In the genomic region with DNA sequence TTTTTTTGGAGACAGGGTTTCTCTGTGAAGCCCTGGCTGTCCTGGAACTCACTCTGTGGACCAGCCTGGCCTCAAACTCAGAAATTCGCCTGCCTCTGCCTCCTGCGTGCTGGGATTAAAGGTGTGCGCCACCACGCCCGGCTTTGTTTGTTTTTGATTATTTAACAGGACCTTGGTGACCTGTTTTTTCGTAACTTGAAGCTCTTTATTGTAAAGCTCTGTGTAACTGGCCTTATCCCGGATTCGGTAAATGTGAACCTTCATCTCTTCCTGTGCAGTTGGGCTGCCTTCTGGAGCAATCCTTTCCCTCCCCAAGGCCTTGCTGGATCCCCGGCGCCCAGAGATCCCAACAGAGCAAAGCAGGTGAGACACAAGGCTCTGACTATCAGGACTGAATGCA, we compare ENCODE assay signal across 30 mouse cellular contexts. TPM values are rescaled to one million over a fixed set of nuclear protein-coding genes. Genes with fewer than 3 reads are reported as not detected.
DNase-seq lines count a peak whose midpoint lies in the region; ATAC-seq and TF ChIP-seq lines count a peak whose summit lies in the region.
"Had no signal": no experiment of that assay in that cellular context is flagged by ENCODE, and none has a peak within 500 bp of the region (broad histone marks: within the 10 kb centered on the region; RNA-seq: fewer than 3 reads in every experiment).

No protein-coding gene starts in this region.

- intact Hi-C loops in left cerebral cortex, postnatal 36 days (cut with DNase I), result no loop called here

- 92% methylated on average over 10 of the region's 10 CpGs for WGBS in liver, embryonic 11.5 days
- WGBS in liver, embryonic 12.5 days (ENCODE audit: insufficient replicate concordance), result 87% methylated on average over 10 of the region's 10 CpGs
- 79% methylated on average over 10 of the region's 10 CpGs for WGBS in liver, embryonic 14.5 days (ENCODE audit: insufficient replicate concordance)
- WGBS in liver, postnatal 0 days (ENCODE audit: insufficient replicate concordance), result 69% methylated on average over 10 of the region's 10 CpGs
- WGBS in heart, embryonic 11.5 days (ENCODE audit: insufficient replicate concordance), result 90% methylated on average over 10 of the region's 10 CpGs

- H3K4me2 ChIP-seq in liver, embryonic 11.5 days, result no peak overlapping the region
- H3K4me2 ChIP-seq in liver, embryonic 12.5 days, result no peak overlapping the region
- H3K4me2 ChIP-seq in liver, embryonic 14.5 days (ENCODE audit: low read depth), result no peak overlapping the region
- H3K4me2 ChIP-seq in liver, postnatal 0 days (ENCODE audit: low read depth, low read length), result no peak overlapping the region
- no peak overlapping the region for H3K4me2 ChIP-seq in heart, embryonic 11.5 days
- H3K4me2 ChIP-seq: embryonic facial prominence, embryonic 12.5 days; embryonic facial prominence, embryonic 15.5 days; heart, embryonic 12.5 days; heart, embryonic 15.5 days; hindbrain, embryonic 13.5 days had no signal

- H3K9me3 ChIP-seq in liver, embryonic 11.5 days (ENCODE audit: control insufficient read depth, low read length), result no peaks in the 10 kb centered on the region
- H3K9me3 ChIP-seq in liver, embryonic 12.5 days (replicated peaks), result no peaks in the 10 kb centered on the region
- no peaks in the 10 kb centered on the region for H3K9me3 ChIP-seq in liver, embryonic 14.5 days (ENCODE audit: control insufficient read depth, low read length)
- no peaks in the 10 kb centered on the region for H3K9me3 ChIP-seq in liver, postnatal 0 days (ENCODE audit: low read length)
- H3K9me3 ChIP-seq in heart, embryonic 11.5 days (replicated peaks; ENCODE audit: control insufficient read depth, low read length), result no peaks in the 10 kb centered on the region
- H3K9me3 ChIP-seq: embryonic facial prominence, embryonic 12.5 days; embryonic facial prominence, embryonic 15.5 days; heart, embryonic 12.5 days; heart, embryonic 15.5 days; hindbrain, embryonic 10.5 days; hindbrain, embryonic 13.5 days had no signal

- TF ChIP-seq EP300 in liver, embryonic 14.5 days (IDR thresholded peaks at IDR 0.05; ENCODE audit: low read depth), result no peak
- TF ChIP-seq EP300 in liver, postnatal 0 days (IDR thresholded peaks at IDR 0.05; ENCODE audit: low read depth), result no peak

- no peak for TF ChIP-seq CTCF in liver, embryonic 14.5 days (IDR thresholded peaks at IDR 0.05; ENCODE audit: low read depth)
- TF ChIP-seq CTCF in liver, postnatal 0 days (IDR thresholded peaks at IDR 0.05; ENCODE audit: low read depth), result no peak

- no peaks in the 10 kb centered on the region for H3K27me3 ChIP-seq in liver, embryonic 11.5 days (replicated peaks; ENCODE audit: control insufficient read depth, insufficient read depth, low read length)
- H3K27me3 ChIP-seq in liver, embryonic 12.5 days (replicated peaks), result no peaks in the 10 kb centered on the region
- no peaks in the 10 kb centered on the region for H3K27me3 ChIP-seq in liver, embryonic 14.5 days (ENCODE audit: control insufficient read depth, insufficient read depth, low read length)
- H3K27me3 ChIP-seq in liver, postnatal 0 days (ENCODE audit: insufficient read depth, low read length), result no peaks in the 10 kb centered on the region
- H3K27me3 ChIP-seq in heart, embryonic 11.5 days (ENCODE audit: control insufficient read depth, insufficient read depth, low read length), result no peaks in the 10 kb centered on the region
- H3K27me3 ChIP-seq: CH12.LX; embryonic facial prominence, embryonic 12.5 days; embryonic facial prominence, embryonic 15.5 days; heart, embryonic 12.5 days; heart, embryonic 15.5 days; hindbrain, embryonic 13.5 days had no signal

- no peak overlapping the region for H3K9ac ChIP-seq in liver, embryonic 11.5 days (ENCODE audit: low read depth, low read length)
- no peak overlapping the region for H3K9ac ChIP-seq in liver, embryonic 12.5 days
- H3K9ac ChIP-seq in liver, embryonic 14.5 days (replicated peaks), result no peak overlapping the region
- no peak overlapping the region for H3K9ac ChIP-seq in liver, postnatal 0 days (replicated peaks)
- no peak overlapping the region for H3K9ac ChIP-seq in heart, embryonic 11.5 days (ENCODE audit: low read depth, low read length)
- H3K9ac ChIP-seq: embryonic facial prominence, embryonic 12.5 days; embryonic facial prominence, embryonic 15.5 days; forebrain, postnatal 0 days; heart, embryonic 12.5 days; heart, embryonic 15.5 days; hindbrain, embryonic 13.5 days had no signal

- no peak overlapping the region for H3K4me3 ChIP-seq in liver, embryonic 11.5 days (ENCODE audit: low read depth, low read length)
- no peak overlapping the region for H3K4me3 ChIP-seq in liver, embryonic 12.5 days
- H3K4me3 ChIP-seq in liver, embryonic 14.5 days (ENCODE audit: insufficient read depth in 1 of 2, low read depth in 2 of 2, low read length in 2 of 2), result no peak overlapping the region
- H3K4me3 ChIP-seq in liver, postnatal 0 days (ENCODE audit: low read depth, low read length), result no peak overlapping the region
- H3K4me3 ChIP-seq in heart, embryonic 11.5 days (ENCODE audit: low read depth, low read length), result no peak overlapping the region
- H3K4me3 ChIP-seq: embryonic facial prominence, embryonic 12.5 days; embryonic facial prominence, embryonic 15.5 days; gastrocnemius, adult 2 months; heart, embryonic 12.5 days; heart, embryonic 15.5 days; hindbrain, embryonic 10.5 days; hindbrain, embryonic 13.5 days had no signal

- H3K36me3 ChIP-seq in liver, embryonic 11.5 days (ENCODE audit: control insufficient read depth, insufficient read depth, low read length), result peaks cover 49% of the 10 kb centered on the region
- H3K36me3 ChIP-seq in liver, embryonic 12.5 days, result peaks cover 99% of the 10 kb centered on the region
- peaks cover 60% of the 10 kb centered on the region for H3K36me3 ChIP-seq in liver, embryonic 14.5 days (replicated peaks; ENCODE audit: control insufficient read depth, insufficient read depth, low read depth)
- H3K36me3 ChIP-seq in liver, postnatal 0 days (replicated peaks; ENCODE audit: insufficient read depth, low read length), result peaks cover 58% of the 10 kb centered on the region
- peaks cover 28% of the 10 kb centered on the region for H3K36me3 ChIP-seq in heart, embryonic 11.5 days (ENCODE audit: control insufficient read depth, insufficient read depth, low read length)

- peak overlapping the region; percentile 38; the same call in 1 of the 2 replicates for H3K27ac ChIP-seq in liver, embryonic 11.5 days (ENCODE audit: low read depth, low read length)
- no peak overlapping the region for H3K27ac ChIP-seq in liver, embryonic 12.5 days
- H3K27ac ChIP-seq in liver, embryonic 14.5 days, result no peak overlapping the region
- H3K27ac ChIP-seq in liver, postnatal 0 days (ENCODE audit: low read depth), result peak overlapping the region; percentile 69
- no peak overlapping the region for H3K27ac ChIP-seq in heart, embryonic 11.5 days (ENCODE audit: low read depth, low read length)
- H3K27ac ChIP-seq: embryonic facial prominence, embryonic 12.5 days; embryonic facial prominence, embryonic 15.5 days; gastrocnemius, adult 2 months; heart, embryonic 15.5 days; hindbrain, embryonic 10.5 days; hindbrain, embryonic 13.5 days had no signal

- no peaks in the 10 kb centered on the region for H3K4me1 ChIP-seq in liver, embryonic 11.5 days (replicated peaks; ENCODE audit: control insufficient read depth, insufficient read depth, low read length)
- H3K4me1 ChIP-seq in liver, embryonic 12.5 days, result no peaks in the 10 kb centered on the region; the same call in 1 of the 2 replicates
- no peaks in the 10 kb centered on the region for H3K4me1 ChIP-seq in liver, embryonic 14.5 days (replicated peaks; ENCODE audit: control insufficient read depth in 2 of 2, insufficient read depth in 2 of 2, low read length in 1 of 2)
- no peaks in the 10 kb centered on the region for H3K4me1 ChIP-seq in liver, postnatal 0 days (ENCODE audit: insufficient read depth)
- H3K4me1 ChIP-seq in heart, embryonic 11.5 days (ENCODE audit: control insufficient read depth, insufficient read depth, low read length), result no peaks in the 10 kb centered on the region
- H3K4me1 ChIP-seq: embryonic facial prominence, embryonic 12.5 days; embryonic facial prominence, embryonic 15.5 days; heart, embryonic 12.5 days; heart, embryonic 15.5 days; hindbrain, embryonic 10.5 days; hindbrain, embryonic 13.5 days had no signal

- no peak for DNase-seq in liver, embryonic 11.5 days (ENCODE audit: low spot score)
- DNase-seq in liver, embryonic 14.5 days (ENCODE audit: low read depth in 3 of 3, low spot score in 3 of 3), result no peak
- DNase-seq in liver, postnatal 0 days, result no peak
- DNase-seq in left cerebral cortex, postnatal 36 days (ENCODE audit: low spot score in 2 of 2), result no peak
- no peak for DNase-seq in left cerebral cortex, adult 18-20 months (ENCODE audit: low spot score in 2 of 2)
- DNase-seq: adrenal gland, adult 8-10 months; adrenal gland, postnatal 36 days; B cell, adult 2 months; cerebellum, adult 11 months; cerebellum, adult 2 months; cerebellum, adult 9-11 months; cerebellum, postnatal 25 days; forebrain, postnatal 0 days; gastrocnemius, adult 2 months; gastrocnemius, postnatal 14 days; heart, adult 11 months; heart, postnatal 10 days; heart, postnatal 36 days had no signal

- ATAC-seq in liver, embryonic 11.5 days (replicated peaks; ENCODE audit: low FRiP score), result no peak
- no peak for ATAC-seq in liver, embryonic 12.5 days
- 0 out of 2 replicates have a peak, but pooled peaks have one; percentile 17 for ATAC-seq in liver, embryonic 14.5 days (ENCODE audit: insufficient read depth)
- ATAC-seq in liver, postnatal 0 days, result peak; percentile 56
- no peak for ATAC-seq in heart, embryonic 11.5 days (replicated peaks; ENCODE audit: insufficient number of reproducible peaks, low FRiP score, low TSS enrichment)
- ATAC-seq: activated CD4-positive, CD25-positive, alpha-beta regulatory T cell, adult 4 months; forebrain, embryonic 14.5 days; forebrain, postnatal 0 days; hindbrain, embryonic 16.5 days had no signal

RNA-seq across cellular contexts. Expression of gene Ubr4, which starts 21.1 kb away (rescaled TPM):
- 79.0 and 86.9 TPM in 2 replicates for polyA plus RNA-seq in liver, embryonic 11.5 days (2014; fragmentation: Nextera tagmentation; extraction: Ambion mirVana)
- polyA plus RNA-seq in liver, embryonic 12.5 days (2016; fragmentation: Nextera tagmentation; extraction: Ambion mirVana), result 54.7 and 55.1 TPM in 2 replicates
- 55.5 and 58.9 TPM in 2 replicates for polyA plus RNA-seq in liver, embryonic 14.5 days (2012; rRNA removed)
- 34.0 and 38.9 TPM in 2 replicates for polyA plus RNA-seq in liver, embryonic 14.5 days (2014; fragmentation: Nextera tagmentation; extraction: Ambion mirVana)
- polyA plus RNA-seq in liver, postnatal 0 days (2015; fragmentation: Nextera tagmentation; extraction: Ambion mirVana), result 24.6 and 24.7 TPM in 2 replicates
- 100 to 1,000 TPM; 155 to 199 TPM for total RNA-seq in left cerebral cortex, postnatal 36 days (2021)
- total RNA-seq in left cerebral cortex, adult 18-20 months (2021), result 100 to 1,000 TPM; 168 to 170 TPM
- polyA plus RNA-seq in heart, embryonic 11.5 days (2014; fragmentation: Nextera tagmentation; extraction: Ambion mirVana), result 69.0 and 71.5 TPM in 2 replicates

RNA-seq across cellular contexts. Expression of gene Emc1, which starts 21.1 kb away (rescaled TPM):
- polyA plus RNA-seq in liver, embryonic 11.5 days (2014; fragmentation: Nextera tagmentation; extraction: Ambion mirVana), result 32.9 and 34.0 TPM in 2 replicates
- polyA plus RNA-seq in liver, embryonic 12.5 days (2016; fragmentation: Nextera tagmentation; extraction: Ambion mirVana), result 27.1 and 27.8 TPM in 2 replicates
- 9.4 and 10.6 TPM in 2 replicates for polyA plus RNA-seq in liver, embryonic 14.5 days (2012; rRNA removed)
- 5.3 and 6.5 TPM in 2 replicates for polyA plus RNA-seq in liver, embryonic 14.5 days (2014; fragmentation: Nextera tagmentation; extraction: Ambion mirVana)
- 6.8 and 8.2 TPM in 2 replicates for polyA plus RNA-seq in liver, postnatal 0 days (2015; fragmentation: Nextera tagmentation; extraction: Ambion mirVana)
- 10 to 100 TPM; 85.9 to 87.9 TPM for total RNA-seq in left cerebral cortex, postnatal 36 days (2021)
- 10 to 100 TPM; 83.1 to 87.3 TPM for total RNA-seq in left cerebral cortex, adult 18-20 months (2021)
- 31.8 and 38.4 TPM in 2 replicates for polyA plus RNA-seq in heart, embryonic 11.5 days (2014; fragmentation: Nextera tagmentation; extraction: Ambion mirVana)

RNA-seq across cellular contexts. Expression of gene Mrto4, which starts 21.2 kb away (rescaled TPM):
- 241 and 259 TPM in 2 replicates for polyA plus RNA-seq in liver, embryonic 11.5 days (2014; fragmentation: Nextera tagmentation; extraction: Ambion mirVana)
- 166 and 184 TPM in 2 replicates for polyA plus RNA-seq in liver, embryonic 12.5 days (2016; fragmentation: Nextera tagmentation; extraction: Ambion mirVana)
- 37.3 and 57.9 TPM in 2 replicates for polyA plus RNA-seq in liver, embryonic 14.5 days (2012; rRNA removed)
- 86.7 and 89.3 TPM in 2 replicates for polyA plus RNA-seq in liver, embryonic 14.5 days (2014; fragmentation: Nextera tagmentation; extraction: Ambion mirVana)
- polyA plus RNA-seq in liver, postnatal 0 days (2015; fragmentation: Nextera tagmentation; extraction: Ambion mirVana), result 46.2 and 46.7 TPM in 2 replicates
- 10 to 100 TPM; 43.8 to 45.3 TPM for total RNA-seq in left cerebral cortex, postnatal 36 days (2021)
- 10 to 100 TPM; 44.3 to 47.5 TPM for total RNA-seq in left cerebral cortex, adult 18-20 months (2021)
- polyA plus RNA-seq in heart, embryonic 11.5 days (2014; fragmentation: Nextera tagmentation; extraction: Ambion mirVana), result 88.6 and 98.2 TPM in 2 replicates

Comparison
In these comparisons a context has a peak if more than half of its experiments do, and no peak if none do; other contexts are left out.
1. ATAC-seq: peak in liver, embryonic 14.5 days (single experiment) and liver, postnatal 0 days (single experiment); none in liver, embryonic 11.5 days (single experiment), liver, embryonic 12.5 days (single experiment) and heart, embryonic 11.5 days (single experiment).
2. H3K27ac ChIP-seq: peak in liver, embryonic 11.5 days (single experiment) and liver, postnatal 0 days (single experiment); none in liver, embryonic 12.5 days (single experiment), liver, embryonic 14.5 days (single experiment) and heart, embryonic 11.5 days (single experiment).